ENCODE assay signal across 9 mouse cellular contexts in genomic region chr5:136790570-136791196, GRCm38 (mm10).
DNase-seq lines count a peak whose midpoint lies in the region; ATAC-seq and TF ChIP-seq lines count a peak whose summit lies in the region.
"Had no signal": no experiment of that assay in that cellular context is flagged by ENCODE, and none has a peak within 500 bp of the region (broad histone marks: within the 10 kb centered on the region; RNA-seq: fewer than 3 reads in every experiment).

No protein-coding gene starts in this region.

- TF ChIP-seq POLR2A in bone marrow, adult 2 months (IDR thresholded peaks at IDR 0.05; ENCODE audit: borderline replicate concordance, control insufficient read depth, low read depth, low read length) = no peak

- TF ChIP-seq CTCF in C2C12 (IDR thresholded peaks at IDR 0.05; ENCODE audit: control insufficient read depth, insufficient read depth, insufficient read length) = peak; percentile 91
- TF ChIP-seq CTCF in bone marrow, adult 2 months (IDR thresholded peaks at IDR 0.05; ENCODE audit: control insufficient read depth, insufficient read depth, low read length) = peak; percentile 96

- no peak overlapping the region for H3ac ChIP-seq in C2C12 (ENCODE audit: control insufficient read depth, insufficient read length, low read depth)

- H3K27ac ChIP-seq in bone marrow, adult 2 months (ENCODE audit: control insufficient read depth, insufficient read depth, low read depth, low read length, poor library complexity) = no peak overlapping the region
- H3K27ac ChIP-seq in embryonic facial prominence, embryonic 15.5 days (replicated peaks) = peak overlapping the region; percentile 81; the same call in 1 of the 2 replicates
- no peak overlapping the region for H3K27ac ChIP-seq in heart, embryonic 10.5 days
- H3K27ac ChIP-seq in kidney, embryonic 15.5 days = no peak overlapping the region
- H3K27ac ChIP-seq in limb, embryonic 15.5 days = peak overlapping the region; percentile 88; the same call in 1 of the 2 replicates
- no peak overlapping the region for H3K27ac ChIP-seq in stomach, embryonic 15.5 days

- no peaks in the 10 kb centered on the region for H3K4me1 ChIP-seq in bone marrow, adult 2 months (ENCODE audit: control insufficient read depth, insufficient read depth, low read length)
- peaks cover 35% of the 10 kb centered on the region for H3K4me1 ChIP-seq in embryonic facial prominence, embryonic 15.5 days
- H3K4me1 ChIP-seq in heart, embryonic 10.5 days = peaks cover 9% of the 10 kb centered on the region; the same call in 1 of the 2 replicates
- H3K4me1 ChIP-seq in kidney, embryonic 15.5 days = peaks cover 3% of the 10 kb centered on the region; the same call in 1 of the 2 replicates
- H3K4me1 ChIP-seq in limb, embryonic 15.5 days = peaks cover 24% of the 10 kb centered on the region
- no peaks in the 10 kb centered on the region for H3K4me1 ChIP-seq in stomach, embryonic 15.5 days

- no peak overlapping the region for H3K4me3 ChIP-seq in C2C12 (ENCODE audit: insufficient read depth, poor library complexity, severe bottlenecking)
- H3K4me3 ChIP-seq in bone marrow, adult 2 months (replicated peaks; ENCODE audit: control insufficient read depth, low read depth, low read length) = no peak overlapping the region
- no peak overlapping the region for H3K4me3 ChIP-seq in embryonic facial prominence, embryonic 15.5 days (replicated peaks)
- no peak overlapping the region for H3K4me3 ChIP-seq in heart, embryonic 10.5 days
- H3K4me3 ChIP-seq in kidney, embryonic 15.5 days (replicated peaks) = no peak overlapping the region
- no peak overlapping the region for H3K4me3 ChIP-seq in limb, embryonic 15.5 days
- no peak overlapping the region for H3K4me3 ChIP-seq in stomach, embryonic 15.5 days (replicated peaks)
- H3K4me3 ChIP-seq: erythroblast, embryonic 14.5 days had no signal

- H3K79me2 ChIP-seq in C2C12 (ENCODE audit: control insufficient read depth, insufficient read depth) = no peaks in the 10 kb centered on the region

- DNase-seq in heart, embryonic 10.5 days (ENCODE audit: low spot score) = peak; percentile 91
- DNase-seq in neural tube, embryonic 10.5 days (ENCODE audit: extremely low spot score, low spot score) = peak; percentile 97

- H3K4me2 ChIP-seq in embryonic facial prominence, embryonic 15.5 days (replicated peaks) = no peak overlapping the region
- H3K4me2 ChIP-seq in kidney, embryonic 15.5 days = no peak overlapping the region
- H3K4me2 ChIP-seq in limb, embryonic 15.5 days = no peak overlapping the region
- peak overlapping the region; percentile 8; the same call in 1 of the 2 replicates for H3K4me2 ChIP-seq in stomach, embryonic 15.5 days

- H3K9me3 ChIP-seq in embryonic facial prominence, embryonic 15.5 days (replicated peaks) = no peaks in the 10 kb centered on the region
- H3K9me3 ChIP-seq in heart, embryonic 10.5 days = 0 out of 2 replicates have a peak, but pooled peaks cover 3% of the 10 kb centered on the region
- no peaks in the 10 kb centered on the region for H3K9me3 ChIP-seq in kidney, embryonic 15.5 days (replicated peaks)
- no peaks in the 10 kb centered on the region for H3K9me3 ChIP-seq in limb, embryonic 15.5 days
- H3K9me3 ChIP-seq in stomach, embryonic 15.5 days = no peaks in the 10 kb centered on the region

- H3K36me3 ChIP-seq in C2C12 (ENCODE audit: control insufficient read depth, insufficient read depth) = no peaks in the 10 kb centered on the region
- H3K36me3 ChIP-seq in embryonic facial prominence, embryonic 15.5 days = no peaks in the 10 kb centered on the region
- 0 out of 2 replicates have a peak, but pooled peaks cover 8% of the 10 kb centered on the region for H3K36me3 ChIP-seq in heart, embryonic 10.5 days
- no peaks in the 10 kb centered on the region for H3K36me3 ChIP-seq in kidney, embryonic 15.5 days
- H3K36me3 ChIP-seq in limb, embryonic 15.5 days = no peaks in the 10 kb centered on the region
- H3K36me3 ChIP-seq in stomach, embryonic 15.5 days = no peaks in the 10 kb centered on the region

- peaks cover 7% of the 10 kb centered on the region for H3K27me3 ChIP-seq in C2C12 (ENCODE audit: control insufficient read depth, insufficient read depth, insufficient read length)
- no peaks in the 10 kb centered on the region for H3K27me3 ChIP-seq in embryonic facial prominence, embryonic 15.5 days
- H3K27me3 ChIP-seq in heart, embryonic 10.5 days (ENCODE audit: insufficient read depth, poor library complexity, severe bottlenecking) = no peaks in the 10 kb centered on the region
- H3K27me3 ChIP-seq in kidney, embryonic 15.5 days = no peaks in the 10 kb centered on the region
- no peaks in the 10 kb centered on the region for H3K27me3 ChIP-seq in limb, embryonic 15.5 days
- no peaks in the 10 kb centered on the region for H3K27me3 ChIP-seq in stomach, embryonic 15.5 days (replicated peaks)

- peak; percentile 80 for ATAC-seq in embryonic facial prominence, embryonic 15.5 days (ENCODE audit: insufficient number of reproducible peaks, low FRiP score, low TSS enrichment, low read depth)
- peak; percentile 58; the same call in 1 of the 2 replicates for ATAC-seq in kidney, embryonic 15.5 days (replicated peaks; ENCODE audit: low FRiP score)
- ATAC-seq in limb, embryonic 15.5 days (ENCODE audit: insufficient number of reproducible peaks, low FRiP score, low TSS enrichment, low read depth) = peak; percentile 76; the same call in 1 of the 2 replicates
- peak; percentile 75 for ATAC-seq in stomach, embryonic 15.5 days (ENCODE audit: insufficient read depth, low FRiP score, low read depth)

- no peak overlapping the region for H3K9ac ChIP-seq in embryonic facial prominence, embryonic 15.5 days
- no peak overlapping the region for H3K9ac ChIP-seq in kidney, embryonic 15.5 days
- H3K9ac ChIP-seq in limb, embryonic 15.5 days = no peak overlapping the region
- H3K9ac ChIP-seq in stomach, embryonic 15.5 days = no peak overlapping the region

- no peaks in the 10 kb centered on the region for H3K79me3 ChIP-seq in C2C12 (ENCODE audit: low read depth)

- WGBS in bone marrow, adult 2 months = 14% methylated on average over 11 of the region's 11 CpGs
- 15% methylated on average over 11 of the region's 11 CpGs for WGBS in embryonic facial prominence, embryonic 15.5 days
- WGBS in heart, embryonic 10.5 days = 14% methylated on average over 11 of the region's 11 CpGs
- 15% methylated on average over 11 of the region's 11 CpGs for WGBS in kidney, embryonic 15.5 days
- WGBS in limb, embryonic 15.5 days = 13% methylated on average over 11 of the region's 11 CpGs
- 12% methylated on average over 11 of the region's 11 CpGs for WGBS in stomach, embryonic 15.5 days

TF ChIP-seq in C2C12, 6 proteins besides CTCF, POLR2A, EP300 and RAD21:
- TF ChIP-seq USF1 (IDR thresholded peaks at IDR 0.05; ENCODE audit: low read depth) (no peak), MYOD1 (IDR thresholded peaks at IDR 0.05; ENCODE audit: control insufficient read depth, insufficient read length, low read depth) (no peak), CEBPB (IDR thresholded peaks at IDR 0.05; ENCODE audit: low read depth) (no peak), FOSL1 (IDR thresholded peaks at IDR 0.05; ENCODE audit: insufficient read depth, low read length, poor library complexity, severe bottlenecking) (no peak), MAX (IDR thresholded peaks at IDR 0.05) (no peak), MYOG (IDR thresholded peaks at IDR 0.05; ENCODE audit: control insufficient read depth, extremely low read depth, insufficient read length) (no peak)

Comparison
In these comparisons a context has a peak if more than half of its experiments do, and no peak if none do; other contexts are left out.
1. H3K27ac ChIP-seq: peak in embryonic facial prominence, embryonic 15.5 days (single experiment) and limb, embryonic 15.5 days (single experiment); none in bone marrow, adult 2 months (single experiment), heart, embryonic 10.5 days (single experiment), kidney, embryonic 15.5 days (single experiment) and stomach, embryonic 15.5 days (single experiment).
2. Peak in every context shown above with its lines, with median percentiles within 50 percentile points of each other: ATAC-seq.